Mouse (Mus musculus) splenic B cell, adult 2 months (primary cell): ENCODE data around the gene Sbf2.

Experiments
- DNase-seq: peaks from one replicate; pipeline ENCODE4 v3.0.0-alpha.2; 2011; ENCODE audit warnings: low read depth, low spot score
- H3K27me3 ChIP-seq: 2 replicates; pipeline ENCODE4 v1.6.1; 2012; ENCODE audit warnings: mild to moderate bottlenecking, low read length, moderate library complexity, mixed read lengths; ENCODE audit not compliant: control insufficient read depth, poor library complexity, insufficient read depth, severe bottlenecking
- H3K36me3 ChIP-seq: 2 replicates; pipeline ENCODE4 v1.6.1; 2012; ENCODE audit warnings: mild to moderate bottlenecking, low read length, moderate library complexity, mixed read lengths; ENCODE audit not compliant: control insufficient read depth, poor library complexity, insufficient read depth, severe bottlenecking

The Sbf2 gene

GRCm38 (mm10) chr7:110283484-110284275 lies 331.0 kb downstream of the Sbf2 start:
- no peak for DNase-seq

DNA sequence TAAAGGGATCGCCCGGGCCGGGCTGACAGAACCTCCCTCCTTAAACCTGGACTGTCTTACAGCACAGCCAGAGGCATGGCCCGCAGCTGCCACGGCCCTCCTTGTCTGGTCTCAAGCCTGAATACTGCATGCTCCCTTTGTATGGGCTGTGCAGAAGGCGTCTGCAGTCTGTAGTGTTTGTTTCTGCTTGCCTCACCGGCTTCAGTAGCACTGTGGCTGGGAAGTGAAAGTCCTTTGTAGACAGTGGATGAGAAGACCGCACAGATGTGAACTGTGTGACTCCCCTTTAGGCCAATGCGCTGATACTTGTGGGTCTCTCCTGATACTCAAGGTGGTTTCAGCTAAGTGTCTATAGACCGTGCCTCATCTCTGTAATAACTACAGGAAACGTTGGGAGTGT lies 331.9 kb downstream of the Sbf2 start:
- Histone ChIP-seq H3K36me3 (peaks cover 28% of the 10 kb centered on the region), H3K27me3 (no peaks in the 10 kb centered on the region)
- DNase-seq: peak; percentile 79

More at GRCm38 (mm10) chr7:110283484-110284275, 331.0 kb downstream of the Sbf2 start:
- Histone ChIP-seq H3K27me3 (no peaks in the 10 kb centered on the region), H3K36me3 (peaks cover 25% of the 10 kb centered on the region)

- Histone ChIP-seq H3K27me3 (no peaks in the 10 kb centered on the region), H3K36me3 (peaks cover 28% of the 10 kb centered on the region)
- no peak for DNase-seq
Measured at GRCm38 (mm10) chr7:110281435-110282256, 333.1 kb downstream of the Sbf2 start.

DNA sequence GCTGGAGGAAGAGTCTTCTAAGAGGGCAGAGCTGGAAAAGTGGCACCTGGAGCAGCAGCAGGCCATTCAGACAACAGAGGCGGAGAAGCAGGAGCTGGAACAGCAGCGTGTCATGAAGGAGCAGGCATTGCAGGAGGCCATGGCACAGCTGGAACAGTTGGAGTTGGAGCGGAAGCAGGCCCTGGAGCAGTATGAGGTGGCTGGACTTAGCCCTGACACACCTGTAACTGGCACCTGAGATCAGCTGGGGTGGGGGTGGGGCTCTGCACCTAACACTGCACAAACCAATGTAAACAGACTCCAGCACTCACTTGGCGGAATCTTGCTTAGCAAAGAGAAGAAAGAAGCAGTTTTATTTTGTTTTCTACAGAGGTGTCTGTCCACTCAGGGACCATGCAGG lies 335.5 kb downstream of the Sbf2 start:
- H3K36me3 ChIP-seq: peaks cover 35% of the 10 kb centered on the region
- DNase-seq: no peak
- no peaks in the 10 kb centered on the region for H3K27me3 ChIP-seq

- H3K27me3 ChIP-seq: no peaks in the 10 kb centered on the region
- no peak for DNase-seq
- peaks cover 35% of the 10 kb centered on the region for H3K36me3 ChIP-seq
Measured at GRCm38 (mm10) chr7:110277734-110278245, 336.9 kb downstream of the Sbf2 start.

GRCm38 (mm10) chr7:110272434-110272833 lies 342.3 kb downstream of the Sbf2 start:
- peaks cover 25% of the 10 kb centered on the region for H3K36me3 ChIP-seq
- DNase-seq: no peak
- no peaks in the 10 kb centered on the region for H3K27me3 ChIP-seq

- Histone ChIP-seq H3K27me3 (no peaks in the 10 kb centered on the region), H3K36me3 (peaks cover 25% of the 10 kb centered on the region)
- no peak for DNase-seq
Measured at GRCm38 (mm10) chr7:110271814-110272213, 342.9 kb downstream of the Sbf2 start.

GRCm38 (mm10) chr7:110270455-110270854 lies 344.3 kb downstream of the Sbf2 start:
- peak; percentile 58 for DNase-seq
- H3K27me3 ChIP-seq: no peaks in the 10 kb centered on the region
- peaks cover 24% of the 10 kb centered on the region for H3K36me3 ChIP-seq

DNA sequence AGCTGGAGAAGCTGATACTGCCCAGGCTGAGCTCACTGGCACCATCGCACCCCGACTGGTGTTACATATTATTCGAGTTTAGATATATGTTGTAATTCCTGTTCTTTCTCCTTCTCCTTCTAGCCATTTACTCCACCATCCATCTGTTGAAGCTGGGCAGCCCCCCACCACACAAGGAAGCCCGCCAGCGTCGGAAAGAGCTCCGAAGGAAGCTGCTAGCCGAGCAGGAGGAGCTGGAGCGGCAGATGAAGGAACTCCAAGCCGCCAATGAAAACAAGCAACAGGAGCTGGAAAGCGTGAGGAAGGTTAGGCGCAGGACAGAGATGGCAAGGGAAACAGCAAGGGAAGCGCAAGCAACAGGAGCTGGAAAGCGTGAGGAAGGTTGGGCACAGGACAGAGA lies 344.9 kb downstream of the Sbf2 start:
- peaks cover 24% of the 10 kb centered on the region for H3K36me3 ChIP-seq
- H3K27me3 ChIP-seq: no peaks in the 10 kb centered on the region
- no peak for DNase-seq

DNA sequence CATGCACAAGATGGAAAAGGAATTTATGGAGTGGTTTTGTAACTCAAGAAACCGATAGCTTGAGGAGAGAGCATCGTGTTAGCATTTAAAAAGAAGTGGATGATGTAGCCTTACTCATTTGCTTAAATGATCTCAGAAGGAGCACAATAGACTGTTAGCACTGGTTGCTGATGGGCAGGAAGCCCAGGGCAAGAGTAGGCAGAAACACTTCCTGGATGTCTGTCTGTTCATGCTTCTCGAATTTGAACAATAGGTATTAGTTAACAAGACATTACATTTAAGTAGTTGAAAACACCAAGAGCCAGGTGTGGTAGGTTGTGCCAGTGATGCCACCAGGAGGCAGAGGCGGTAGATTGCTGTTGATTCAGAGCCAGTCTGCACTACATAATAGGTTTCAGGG lies 346.2 kb downstream of the Sbf2 start:
- DNase-seq: peak; percentile 56
- peaks cover 22% of the 10 kb centered on the region for H3K36me3 ChIP-seq
- no peaks in the 10 kb centered on the region for H3K27me3 ChIP-seq

GRCm38 (mm10) chr7:110267994-110268393 lies 346.7 kb downstream of the Sbf2 start:
- DNase-seq: peak; percentile 50
- Histone ChIP-seq H3K27me3 (no peaks in the 10 kb centered on the region), H3K36me3 (peaks cover 20% of the 10 kb centered on the region)

- peak; percentile 50 for DNase-seq
- H3K36me3 ChIP-seq: peaks cover 16% of the 10 kb centered on the region
- no peaks in the 10 kb centered on the region for H3K27me3 ChIP-seq
Measured at GRCm38 (mm10) chr7:110267014-110267413, 347.7 kb downstream of the Sbf2 start.

DNA sequence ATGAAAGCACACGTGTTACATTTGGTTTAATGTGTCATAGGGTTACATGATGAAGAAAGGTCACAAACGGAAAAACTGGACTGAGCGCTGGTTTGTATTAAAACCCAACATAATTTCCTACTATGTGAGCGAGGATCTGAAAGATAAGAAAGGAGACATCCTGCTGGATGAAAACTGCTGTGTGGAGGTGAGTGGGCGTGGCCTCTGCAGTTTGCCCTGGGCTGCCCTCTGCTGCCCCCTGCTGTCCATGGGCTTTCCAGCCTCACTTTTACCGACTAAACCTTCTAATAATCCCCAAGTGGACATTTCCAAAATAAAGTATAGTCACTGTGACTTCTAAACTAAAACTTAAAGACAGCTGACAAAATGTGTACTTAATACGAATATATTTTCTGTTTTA lies 348.9 kb downstream of the Sbf2 start:
- Histone ChIP-seq H3K36me3 (peaks cover 19% of the 10 kb centered on the region), H3K27me3 (no peaks in the 10 kb centered on the region)
- DNase-seq: peak; percentile 92

- peaks cover 23% of the 10 kb centered on the region for H3K36me3 ChIP-seq
- no peaks in the 10 kb centered on the region for H3K27me3 ChIP-seq
- DNase-seq: no peak
Measured at GRCm38 (mm10) chr7:110263474-110263873, 351.2 kb downstream of the Sbf2 start.

DNA sequence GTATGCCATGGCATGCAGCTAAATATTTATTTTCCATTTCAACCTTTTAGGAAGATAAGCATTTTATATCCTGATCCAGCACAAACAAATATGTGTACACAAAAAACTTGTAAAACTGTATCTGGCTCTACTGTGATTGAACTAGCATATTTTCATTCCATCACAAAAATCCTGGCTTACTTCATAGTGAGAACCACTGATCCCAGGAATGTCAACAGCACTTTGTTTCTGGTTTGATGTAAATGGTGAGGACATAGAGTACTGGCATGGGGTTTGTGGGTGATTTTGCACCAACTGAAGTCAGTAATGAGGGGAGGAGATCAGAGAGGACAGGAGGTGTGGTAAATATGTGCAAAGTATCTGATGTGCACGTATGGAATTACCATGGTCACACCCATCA lies 352.1 kb downstream of the Sbf2 start:
- Histone ChIP-seq H3K27me3 (no peaks in the 10 kb centered on the region), H3K36me3 (peaks cover 24% of the 10 kb centered on the region)
- DNase-seq: no peak
